Mouse (Mus musculus): ENCODE data around the gene Zzz3. TPM values are rescaled to one million over a fixed set of nuclear protein-coding genes. Genes with fewer than 3 reads are reported as not detected.

The Zzz3 gene
- polyA plus RNA-seq, 1 experiment, result 12.7 TPM

DNA sequence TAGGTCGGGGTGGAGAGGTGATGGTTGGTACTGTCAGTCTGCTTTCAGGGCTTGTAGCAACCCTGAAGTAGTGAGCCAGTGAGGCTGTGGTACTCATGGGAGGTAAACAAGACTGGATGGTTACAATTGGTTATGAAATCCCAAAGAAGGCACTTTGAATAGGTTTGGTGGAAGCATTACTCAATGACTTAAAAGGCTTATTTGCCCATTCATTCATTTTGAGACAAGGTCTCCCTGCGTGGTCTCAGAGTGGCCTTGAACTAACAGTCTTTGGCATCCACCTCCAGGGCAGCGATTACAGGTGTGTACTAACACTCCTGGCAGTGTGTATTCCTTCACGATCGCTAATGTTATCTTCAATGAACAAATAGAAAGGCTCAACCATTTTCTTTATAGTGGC is 44.3 kb upstream of the Zzz3 start:
- Histone ChIP-seq H3K27me3 (ENCODE audit: control insufficient read depth, insufficient read depth, low read length) (no peaks in the 10 kb centered on the region), H3K4me1 (ENCODE audit: control insufficient read depth, insufficient read depth, low read length) (peaks cover 4% of the 10 kb centered on the region), H3K27ac (ENCODE audit: control insufficient read depth, insufficient read depth, low read depth, low read length) (no peak overlapping the region), H3K36me3 (ENCODE audit: control insufficient read depth, insufficient read depth, low read length) (no peaks in the 10 kb centered on the region), H3K4me3 (ENCODE audit: control insufficient read depth, low read depth, low read length) (no peak overlapping the region)
- TF ChIP-seq POLR2A (IDR thresholded peaks at IDR 0.05; ENCODE audit: control insufficient read depth, low read depth, low read length) (no peak), CTCF (IDR thresholded peaks at IDR 0.05; ENCODE audit: control insufficient read depth, insufficient read depth, insufficient replicate concordance, low read depth, low read length) (no peak)

- H3K36me3 ChIP-seq (ENCODE audit: control insufficient read depth, insufficient read depth, low read length), result no peaks in the 10 kb centered on the region
- no peak for TF ChIP-seq CTCF (IDR thresholded peaks at IDR 0.05; ENCODE audit: control insufficient read depth, insufficient read depth, insufficient replicate concordance, low read depth, low read length)
- TF ChIP-seq POLR2A (IDR thresholded peaks at IDR 0.05; ENCODE audit: control insufficient read depth, low read depth, low read length), result no peak
- H3K4me3 ChIP-seq (ENCODE audit: control insufficient read depth, low read depth, low read length), result no peak overlapping the region
- H3K4me1 ChIP-seq (ENCODE audit: control insufficient read depth, insufficient read depth, low read length), result peaks cover 4% of the 10 kb centered on the region
- H3K27me3 ChIP-seq (ENCODE audit: control insufficient read depth, insufficient read depth, low read length), result no peaks in the 10 kb centered on the region
- H3K27ac ChIP-seq (ENCODE audit: control insufficient read depth, insufficient read depth, low read depth, low read length), result no peak overlapping the region
These were observed 43.0 kb upstream of the Zzz3 start for GRCm38 (mm10) chr3:152352289-152352688.

DNA sequence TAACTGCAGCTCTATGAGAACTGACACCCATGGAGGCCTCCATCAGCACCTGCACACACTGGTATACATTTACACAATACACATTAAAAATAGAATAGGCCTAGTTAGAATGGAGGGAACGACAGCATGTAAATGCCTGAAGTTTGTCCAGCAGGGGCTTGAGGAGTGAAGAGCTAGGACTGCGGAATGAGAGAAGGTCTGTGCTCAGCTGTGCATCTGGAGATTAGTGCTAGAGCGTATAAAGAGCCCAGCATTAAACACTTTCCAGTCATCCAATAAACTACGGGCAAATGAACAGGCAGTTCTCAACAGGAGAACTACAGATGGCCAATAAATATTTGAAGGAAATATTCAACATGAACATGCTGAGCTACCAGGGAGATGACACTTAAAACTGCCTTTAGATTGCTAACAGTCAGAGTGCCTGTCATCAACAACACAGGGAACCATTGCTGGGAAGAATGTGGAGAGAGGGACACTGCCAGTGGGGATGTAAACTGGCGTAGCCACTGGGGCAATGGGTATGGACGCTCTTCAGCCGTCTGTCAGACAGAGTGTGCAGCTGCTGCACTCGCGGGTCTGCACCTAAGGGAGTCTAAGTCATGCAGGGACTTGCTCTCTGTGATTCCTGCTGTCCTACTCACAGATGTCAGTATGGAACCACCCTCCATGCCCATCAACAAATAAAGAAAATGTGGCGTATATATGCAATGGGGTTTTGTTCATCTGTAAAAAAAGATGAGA is 41.7 kb upstream of the Zzz3 start:
- Histone ChIP-seq H3K36me3 (ENCODE audit: control insufficient read depth, insufficient read depth, low read length) (no peaks in the 10 kb centered on the region; the same call in 1 of the 2 replicates), H3K27ac (ENCODE audit: control insufficient read depth, insufficient read depth, low read depth, low read length) (no peak overlapping the region), H3K4me1 (ENCODE audit: control insufficient read depth, insufficient read depth, low read length) (peaks cover 2% of the 10 kb centered on the region), H3K4me3 (ENCODE audit: control insufficient read depth, low read depth, low read length) (no peak overlapping the region), H3K27me3 (ENCODE audit: control insufficient read depth, insufficient read depth, low read length) (no peaks in the 10 kb centered on the region)
- no peak for TF ChIP-seq CTCF (IDR thresholded peaks at IDR 0.05; ENCODE audit: control insufficient read depth, insufficient read depth, insufficient replicate concordance, low read depth, low read length)
- no peak for TF ChIP-seq POLR2A (IDR thresholded peaks at IDR 0.05; ENCODE audit: control insufficient read depth, low read depth, low read length)

- no peak overlapping the region for H3K27ac ChIP-seq (ENCODE audit: control insufficient read depth, insufficient read depth, low read depth, low read length)
- H3K27me3 ChIP-seq (ENCODE audit: control insufficient read depth, insufficient read depth, low read length), result no peaks in the 10 kb centered on the region
- TF ChIP-seq POLR2A (IDR thresholded peaks at IDR 0.05; ENCODE audit: control insufficient read depth, low read depth, low read length), result no peak
- TF ChIP-seq CTCF (IDR thresholded peaks at IDR 0.05; ENCODE audit: control insufficient read depth, insufficient read depth, insufficient replicate concordance, low read depth, low read length), result no peak
- H3K4me3 ChIP-seq (ENCODE audit: control insufficient read depth, low read depth, low read length), result no peak overlapping the region
- H3K36me3 ChIP-seq (ENCODE audit: control insufficient read depth, insufficient read depth, low read length), result no peaks in the 10 kb centered on the region; the same call in 1 of the 2 replicates
- H3K4me1 ChIP-seq (ENCODE audit: control insufficient read depth, insufficient read depth, low read length), result no peaks in the 10 kb centered on the region; the same call in 1 of the 2 replicates
These were observed 39.9 kb upstream of the Zzz3 start for GRCm38 (mm10) chr3:152355361-152355760.

DNA sequence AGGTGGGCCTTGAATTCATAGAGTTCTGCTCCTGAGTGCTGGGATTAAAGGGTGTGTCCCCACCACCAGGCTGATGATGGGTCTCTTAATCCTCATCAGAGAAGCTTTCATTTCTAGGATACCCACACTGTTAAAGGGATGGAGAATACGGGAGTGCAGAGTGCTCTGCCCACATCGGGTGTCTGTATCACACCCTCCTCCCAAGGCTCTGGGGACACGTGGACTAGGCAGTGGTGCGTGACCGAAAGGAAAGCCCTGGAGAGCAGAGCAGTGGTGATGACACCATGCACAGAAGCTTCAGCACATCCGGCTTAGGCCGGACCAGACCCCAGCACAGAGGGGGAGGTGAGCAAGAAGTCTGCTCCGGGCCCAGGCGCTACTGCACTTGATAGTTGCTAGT is 38.5 kb upstream of the Zzz3 start:
- no peak overlapping the region for H3K4me3 ChIP-seq (ENCODE audit: control insufficient read depth, low read depth, low read length)
- no peak overlapping the region for H3K27ac ChIP-seq (ENCODE audit: control insufficient read depth, insufficient read depth, low read depth, low read length)
- no peaks in the 10 kb centered on the region; the same call in 1 of the 2 replicates for H3K4me1 ChIP-seq (ENCODE audit: control insufficient read depth, insufficient read depth, low read length)
- H3K36me3 ChIP-seq (ENCODE audit: control insufficient read depth, insufficient read depth, low read length), result no peaks in the 10 kb centered on the region; the same call in 1 of the 2 replicates
- H3K27me3 ChIP-seq (ENCODE audit: control insufficient read depth, insufficient read depth, low read length), result no peaks in the 10 kb centered on the region
- TF ChIP-seq CTCF (IDR thresholded peaks at IDR 0.05; ENCODE audit: control insufficient read depth, insufficient read depth, insufficient replicate concordance, low read depth, low read length) (no peak), POLR2A (IDR thresholded peaks at IDR 0.05; ENCODE audit: control insufficient read depth, low read depth, low read length) (no peak)

DNA sequence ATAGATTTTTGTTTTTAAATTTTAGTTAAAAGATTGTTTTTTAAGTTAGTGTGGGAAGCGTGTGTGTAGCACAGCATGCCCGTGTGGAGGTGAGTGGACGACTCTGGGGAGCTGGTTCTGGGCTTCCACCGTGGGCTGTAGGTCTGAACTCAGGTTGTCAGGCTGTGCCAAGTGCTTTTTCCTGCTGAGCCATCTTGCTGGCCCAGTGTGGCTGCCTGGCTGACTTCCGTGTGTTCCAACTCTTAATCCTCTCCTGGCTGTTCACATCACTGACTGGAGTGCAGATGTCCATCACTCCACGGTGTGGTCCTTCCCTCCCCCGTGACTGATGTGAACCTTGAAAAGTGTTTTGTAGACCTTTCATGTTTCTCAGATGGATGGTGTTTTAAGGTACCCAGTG is 36.1 kb upstream of the Zzz3 start:
- H3K4me3 ChIP-seq (ENCODE audit: control insufficient read depth, low read depth, low read length), result no peak overlapping the region
- H3K36me3 ChIP-seq (ENCODE audit: control insufficient read depth, insufficient read depth, low read length), result no peaks in the 10 kb centered on the region; the same call in 1 of the 2 replicates
- TF ChIP-seq POLR2A (IDR thresholded peaks at IDR 0.05; ENCODE audit: control insufficient read depth, low read depth, low read length) (no peak), CTCF (IDR thresholded peaks at IDR 0.05; ENCODE audit: control insufficient read depth, insufficient read depth, insufficient replicate concordance, low read depth, low read length) (no peak)
- H3K4me1 ChIP-seq (ENCODE audit: control insufficient read depth, insufficient read depth, low read length), result no peaks in the 10 kb centered on the region; the same call in 1 of the 2 replicates
- no peaks in the 10 kb centered on the region for H3K27me3 ChIP-seq (ENCODE audit: control insufficient read depth, insufficient read depth, low read length)
- no peak overlapping the region for H3K27ac ChIP-seq (ENCODE audit: control insufficient read depth, insufficient read depth, low read depth, low read length)

DNA sequence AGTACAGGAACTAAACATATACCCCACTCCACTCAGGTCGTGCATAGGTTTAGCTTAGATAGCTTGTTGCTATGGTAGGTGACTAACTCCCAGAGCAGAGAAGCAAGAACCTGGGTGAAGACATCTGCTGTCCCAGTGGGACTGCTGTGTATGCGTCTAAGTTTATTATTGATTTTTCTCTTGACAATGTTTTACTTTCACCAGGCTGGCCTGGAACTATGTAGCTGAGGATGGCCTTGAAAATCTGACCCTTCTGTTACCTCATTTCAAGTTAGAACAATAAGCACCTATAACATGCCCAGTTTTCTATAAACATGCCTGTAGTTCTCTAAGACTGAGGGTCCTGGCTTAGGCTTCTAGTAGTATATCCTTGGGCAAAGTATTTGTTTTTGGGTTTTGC is 31.1 kb upstream of the Zzz3 start:
- no peak for TF ChIP-seq CTCF (IDR thresholded peaks at IDR 0.05; ENCODE audit: control insufficient read depth, insufficient read depth, insufficient replicate concordance, low read depth, low read length)
- TF ChIP-seq POLR2A (IDR thresholded peaks at IDR 0.05; ENCODE audit: control insufficient read depth, low read depth, low read length), result no peak
- H3K27me3 ChIP-seq (ENCODE audit: control insufficient read depth, insufficient read depth, low read length), result no peaks in the 10 kb centered on the region
- no peaks in the 10 kb centered on the region; the same call in 1 of the 2 replicates for H3K36me3 ChIP-seq (ENCODE audit: control insufficient read depth, insufficient read depth, low read length)
- H3K4me1 ChIP-seq (ENCODE audit: control insufficient read depth, insufficient read depth, low read length), result no peaks in the 10 kb centered on the region
- no peak overlapping the region for H3K27ac ChIP-seq (ENCODE audit: control insufficient read depth, insufficient read depth, low read depth, low read length)
- H3K4me3 ChIP-seq (ENCODE audit: control insufficient read depth, low read depth, low read length), result no peak overlapping the region
